Mouse (Mus musculus): Measurements from ENCODE around the gene Adamts13.

Gene Adamts13

DNA sequence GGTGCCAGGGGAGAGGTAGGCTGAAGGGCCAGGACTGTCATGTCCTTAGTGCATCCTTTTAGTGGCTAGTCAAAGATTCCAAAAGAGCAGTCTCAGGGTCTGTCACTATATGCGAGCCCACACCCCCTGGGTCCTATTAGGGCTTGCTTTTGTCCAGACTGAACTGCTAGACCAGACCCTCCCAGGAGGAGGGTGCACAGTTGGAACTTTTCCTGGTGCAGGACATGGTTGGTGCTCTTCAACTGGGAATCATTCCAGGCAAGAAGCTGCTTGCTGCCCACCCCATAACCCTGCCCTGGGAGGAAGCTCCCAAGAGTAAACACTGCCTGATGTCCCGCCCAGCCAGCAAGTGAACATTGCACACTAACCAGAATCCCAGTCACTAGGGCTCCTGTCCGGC, at the start of gene Adamts13:
Gene Adamts13, plus strand, starts transcription at position 301 of the 400 bp plus-strand sequence.
- DNase-seq (ENCODE audit: extremely low spot score, low read depth, low spot score), result no peak

- DNase-seq (ENCODE audit: extremely low spot score, low read depth, low spot score), result no peak
Measured at GRCm38 (mm10) chr2:26927745-26928476, 45.3 kb upstream of the Adamts13 start.

GRCm38 (mm10) chr2:26930390-26930789, 42.8 kb upstream of the Adamts13 start:
- DNase-seq (ENCODE audit: extremely low spot score, low read depth, low spot score), result no peak

- DNase-seq (ENCODE audit: extremely low spot score, low read depth, low spot score), result no peak
Measured at GRCm38 (mm10) chr2:26932473-26933303, 40.5 kb upstream of the Adamts13 start.

GRCm38 (mm10) chr2:26933304-26934055, 39.7 kb upstream of the Adamts13 start, which contains the start of the genes Surf4 and Stkld1:
Gene Surf4, minus strand, starts transcription at chr2:26933928.
Gene Stkld1, plus strand, starts transcription at chr2:26934047.
- DNase-seq (ENCODE audit: extremely low spot score, low read depth, low spot score), result no peak

DNA sequence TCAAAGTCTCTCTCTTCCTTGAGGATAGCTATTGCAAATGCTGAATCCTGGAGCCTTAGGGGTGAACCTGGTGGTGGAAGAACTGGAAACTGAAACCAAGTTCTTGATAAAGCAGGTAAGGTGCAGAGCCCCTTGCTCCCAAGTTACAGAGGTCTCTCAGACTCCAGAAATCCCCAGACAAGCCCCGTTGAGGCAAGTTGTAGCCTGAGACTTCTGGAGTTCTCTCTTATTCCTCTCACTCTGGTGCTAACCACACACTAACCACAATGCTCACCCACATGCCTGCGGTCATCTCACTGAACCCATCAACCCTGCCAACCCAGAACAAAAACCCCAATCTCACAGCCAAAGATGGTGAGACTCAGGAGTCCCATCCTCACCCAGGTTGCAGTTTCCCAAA, 37.9 kb upstream of the Adamts13 start:
- no peak for DNase-seq (ENCODE audit: extremely low spot score, low read depth, low spot score)

- DNase-seq (ENCODE audit: extremely low spot score, low read depth, low spot score), result no peak
Measured at GRCm38 (mm10) chr2:26936425-26936824, 36.8 kb upstream of the Adamts13 start.

GRCm38 (mm10) chr2:26941539-26941938, 31.7 kb upstream of the Adamts13 start:
- no peak for DNase-seq (ENCODE audit: extremely low spot score, low read depth, low spot score)

DNA sequence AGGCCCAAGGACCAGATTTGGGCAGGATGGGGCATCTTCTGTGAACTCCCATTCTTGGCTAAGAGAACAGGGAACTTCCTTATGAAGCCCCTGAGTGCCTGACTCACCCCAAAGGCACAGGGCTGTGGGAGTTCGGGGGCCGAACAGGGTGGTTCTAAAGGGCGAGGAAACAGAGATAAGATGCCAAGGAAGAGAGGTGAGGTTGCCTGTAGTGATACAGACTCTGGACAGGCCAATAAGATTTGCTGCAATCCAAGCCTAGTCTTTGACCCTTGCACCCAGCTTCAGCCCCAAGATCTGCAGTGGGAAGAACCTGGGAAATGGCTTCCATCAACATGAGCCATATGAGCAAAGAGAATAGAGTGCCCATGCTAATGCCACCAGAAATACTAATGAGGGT, 30.0 kb upstream of the Adamts13 start:
- no peak for DNase-seq (ENCODE audit: extremely low spot score, low read depth, low spot score)

DNA sequence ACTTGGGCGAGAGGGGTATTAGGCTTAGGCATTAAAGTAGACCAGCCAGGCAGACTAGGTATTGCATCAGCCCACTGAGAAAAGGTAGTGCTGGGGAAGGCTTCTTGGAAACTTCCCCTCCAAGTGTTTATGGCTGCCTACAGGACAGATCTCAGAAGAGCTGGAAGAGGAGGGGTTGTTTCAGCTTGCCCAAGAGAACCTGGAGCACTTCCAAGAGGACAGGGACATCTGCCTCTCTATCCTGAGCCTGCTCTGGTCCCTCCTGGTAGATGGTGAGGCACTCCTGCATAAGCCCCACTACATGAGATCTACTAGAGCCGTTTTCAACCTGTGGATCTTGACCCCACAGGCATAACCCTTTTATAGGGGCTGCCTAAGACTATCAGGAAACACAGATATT, 22.8 kb upstream of the Adamts13 start:
- DNase-seq (ENCODE audit: extremely low spot score, low read depth, low spot score), result no peak

DNA sequence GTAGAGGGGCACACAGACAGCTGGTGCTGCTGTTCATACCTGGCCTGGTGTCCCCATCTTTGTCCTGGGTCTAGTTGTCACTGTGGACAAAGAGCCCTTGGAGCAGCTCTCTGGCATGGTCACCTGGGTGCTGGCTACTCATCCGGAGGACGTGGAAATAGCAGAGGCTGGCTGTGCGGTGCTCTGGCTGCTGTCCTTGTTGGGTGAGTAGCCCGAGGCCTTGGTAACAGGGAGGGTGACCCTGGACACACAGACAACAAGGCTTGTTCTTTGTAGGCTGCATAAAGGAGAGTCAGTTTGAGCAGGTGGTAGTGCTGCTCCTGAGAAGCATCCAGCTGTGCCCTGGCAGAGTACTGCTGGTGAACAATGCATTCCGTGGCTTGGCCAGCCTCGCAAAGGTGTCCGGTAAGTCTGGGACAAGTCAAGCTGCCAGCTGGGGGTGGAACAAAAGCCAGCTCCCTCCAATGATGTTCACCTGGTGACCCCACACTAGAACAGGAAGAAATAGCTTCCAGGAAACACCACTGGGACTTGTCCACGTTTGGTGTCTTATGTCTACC, 21.8 kb upstream of the Adamts13 start:
- DNase-seq (ENCODE audit: extremely low spot score, low read depth, low spot score), result no peak

DNA sequence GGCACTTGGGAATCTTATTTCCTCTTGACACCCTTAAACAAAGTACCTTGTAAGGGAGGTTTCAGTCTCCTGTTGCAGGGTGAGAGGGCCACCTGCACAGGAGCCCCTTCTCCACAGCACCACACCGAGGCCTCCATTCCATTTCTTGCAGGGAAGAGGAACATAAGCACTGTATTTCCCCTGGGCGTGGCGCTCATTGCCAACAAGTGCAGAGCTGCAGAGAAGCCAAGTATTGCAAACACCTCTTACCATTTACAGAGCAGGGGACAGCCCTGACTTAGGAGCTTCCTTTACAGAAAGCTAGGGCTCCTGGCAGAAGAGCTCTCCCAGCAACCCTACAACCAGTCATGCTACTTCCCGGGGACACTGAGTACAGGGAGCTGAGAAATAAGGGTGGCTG, 21.0 kb upstream of the Adamts13 start:
- DNase-seq (ENCODE audit: extremely low spot score, low read depth, low spot score), result no peak

- no peak for DNase-seq (ENCODE audit: extremely low spot score, low read depth, low spot score)
Measured at GRCm38 (mm10) chr2:26952866-26953265, 20.4 kb upstream of the Adamts13 start.

DNA sequence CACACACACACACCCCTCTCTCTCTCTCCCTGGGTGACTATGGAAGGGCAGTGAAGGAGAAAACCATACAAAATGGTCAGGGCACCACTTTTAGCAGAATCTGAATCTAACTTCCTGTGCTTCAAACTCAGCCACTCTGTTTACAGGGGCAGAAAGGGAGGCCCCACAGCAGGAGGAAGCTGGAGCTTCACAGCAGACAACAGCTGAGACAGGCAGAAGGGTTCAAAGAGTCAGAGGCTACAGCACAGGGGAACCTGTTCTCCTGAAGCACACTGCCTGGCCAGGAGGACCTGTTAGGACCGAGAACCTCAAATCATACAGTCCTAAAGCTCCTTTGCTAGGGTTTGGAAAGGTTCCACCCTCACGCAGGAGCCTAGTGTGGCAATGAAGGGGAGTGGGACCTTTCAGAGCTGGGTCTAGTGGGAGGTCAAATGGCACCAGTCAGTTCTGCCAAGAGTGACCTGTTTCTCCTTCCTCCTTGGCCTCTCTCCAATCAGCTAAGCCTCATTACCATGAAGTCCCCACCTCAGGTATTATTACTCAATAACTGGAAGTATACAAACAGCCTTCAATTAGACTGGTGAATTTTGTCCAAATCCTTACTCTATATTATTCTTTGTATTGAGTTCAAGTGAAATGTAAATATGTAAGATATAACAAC, 18.4 kb upstream of the Adamts13 start:
- no peak for DNase-seq (ENCODE audit: extremely low spot score, low read depth, low spot score)

DNA sequence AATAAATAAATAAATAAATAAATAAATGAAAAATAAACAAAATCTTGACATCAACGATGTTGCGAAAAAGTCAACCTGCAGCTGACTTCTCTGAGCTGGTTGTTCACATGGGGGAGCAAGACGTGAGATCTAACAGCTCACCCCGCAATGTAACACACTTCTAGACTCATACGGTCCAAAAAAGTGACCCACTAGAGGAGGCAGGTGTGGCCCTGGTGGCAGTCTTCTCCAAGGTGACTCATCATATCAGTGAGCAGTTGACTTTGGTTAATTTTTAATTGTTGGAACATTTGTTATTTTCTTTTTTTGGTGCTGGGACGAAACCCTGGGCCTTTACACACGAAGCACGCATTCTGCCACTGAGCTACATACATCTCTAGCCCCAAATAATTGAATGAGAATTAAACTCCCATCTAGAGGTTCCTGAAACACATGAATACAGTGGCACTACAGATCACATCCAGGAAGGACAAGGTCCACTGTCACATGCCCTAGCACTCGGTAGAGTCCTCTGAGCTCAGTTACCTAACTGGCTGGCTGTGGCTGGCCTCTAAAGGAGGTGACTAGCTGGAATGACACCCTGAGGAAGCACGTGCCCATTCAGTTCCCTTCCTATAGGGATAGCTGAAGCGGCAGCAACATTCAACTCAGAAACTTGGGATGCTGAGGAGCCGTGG, 16.3 kb upstream of the Adamts13 start:
- DNase-seq (ENCODE audit: extremely low spot score, low read depth, low spot score), result no peak

DNA sequence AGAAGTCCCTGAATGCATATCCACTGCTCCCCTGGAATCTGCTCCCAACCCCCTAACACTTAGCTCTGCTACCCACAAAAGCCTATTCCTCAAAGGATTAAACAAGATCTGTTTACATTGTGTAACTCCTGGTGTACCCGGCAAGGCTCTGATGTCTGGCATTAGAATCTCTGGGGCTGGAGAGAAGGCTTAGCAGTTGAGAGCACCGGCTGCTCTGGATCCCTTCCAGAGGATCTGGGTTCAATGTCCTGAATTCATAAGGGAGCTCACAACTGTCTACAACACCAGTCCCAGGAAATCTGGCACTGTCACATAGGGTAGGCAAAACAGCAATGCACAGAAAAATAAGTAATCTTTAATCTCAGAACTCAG, 15.7 kb upstream of the Adamts13 start:
- no peak for DNase-seq (ENCODE audit: extremely low spot score, low read depth, low spot score)

- no peak for DNase-seq (ENCODE audit: extremely low spot score, low read depth, low spot score)
Measured at GRCm38 (mm10) chr2:26960756-26961155, 12.5 kb upstream of the Adamts13 start.

DNA sequence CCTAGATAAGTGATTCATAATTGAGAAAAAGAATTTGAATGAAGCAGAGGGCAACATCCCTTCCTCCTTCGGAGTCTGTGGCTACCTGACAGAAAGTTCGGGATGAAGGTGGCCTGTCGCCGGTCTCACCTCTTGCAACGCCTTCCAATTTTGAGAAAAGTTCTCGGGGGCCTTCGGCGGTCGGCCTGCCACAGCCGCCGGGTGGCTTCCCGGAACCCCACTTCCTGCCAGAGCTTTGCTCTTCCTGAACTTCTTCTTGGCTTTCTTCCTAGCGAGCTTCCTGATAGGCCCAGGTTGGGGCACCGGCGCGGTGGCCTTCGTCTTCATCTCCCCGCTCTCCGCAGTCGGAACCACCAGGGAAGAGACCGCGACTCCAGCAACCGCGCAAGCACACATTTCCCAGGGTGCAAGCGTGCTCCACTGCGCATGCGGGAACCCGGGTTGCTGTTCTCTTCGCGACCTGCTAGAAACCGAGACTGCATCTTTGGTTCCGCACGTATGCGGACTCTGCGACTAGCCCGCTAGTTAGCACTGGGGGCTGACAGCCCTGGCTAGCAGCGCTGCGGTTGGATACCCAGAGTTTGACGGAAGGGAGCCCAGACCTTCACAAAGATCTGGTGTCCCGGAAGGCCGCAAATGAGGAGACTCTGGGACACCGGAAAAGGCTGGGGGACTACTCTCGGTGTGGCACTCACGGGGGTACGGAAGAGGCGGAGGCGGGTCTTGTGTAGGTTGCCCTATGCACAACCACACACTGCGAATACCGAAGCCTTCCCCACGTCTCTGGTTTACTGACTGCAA, 9.1 kb upstream of the Adamts13 start, which contains the start of gene Rexo4:
Gene Rexo4, minus strand, starts transcription at position 464 of the 801 bp plus-strand sequence.
- peak; percentile 94 for DNase-seq (ENCODE audit: extremely low spot score, low read depth, low spot score)

- DNase-seq (ENCODE audit: extremely low spot score, low read depth, low spot score), result no peak
Measured at GRCm38 (mm10) chr2:26964724-26965370, 8.4 kb upstream of the Adamts13 start.
